Mouse (Mus musculus): ENCODE measurements around the gene Lrrc9.

Lrrc9 gene

DNA sequence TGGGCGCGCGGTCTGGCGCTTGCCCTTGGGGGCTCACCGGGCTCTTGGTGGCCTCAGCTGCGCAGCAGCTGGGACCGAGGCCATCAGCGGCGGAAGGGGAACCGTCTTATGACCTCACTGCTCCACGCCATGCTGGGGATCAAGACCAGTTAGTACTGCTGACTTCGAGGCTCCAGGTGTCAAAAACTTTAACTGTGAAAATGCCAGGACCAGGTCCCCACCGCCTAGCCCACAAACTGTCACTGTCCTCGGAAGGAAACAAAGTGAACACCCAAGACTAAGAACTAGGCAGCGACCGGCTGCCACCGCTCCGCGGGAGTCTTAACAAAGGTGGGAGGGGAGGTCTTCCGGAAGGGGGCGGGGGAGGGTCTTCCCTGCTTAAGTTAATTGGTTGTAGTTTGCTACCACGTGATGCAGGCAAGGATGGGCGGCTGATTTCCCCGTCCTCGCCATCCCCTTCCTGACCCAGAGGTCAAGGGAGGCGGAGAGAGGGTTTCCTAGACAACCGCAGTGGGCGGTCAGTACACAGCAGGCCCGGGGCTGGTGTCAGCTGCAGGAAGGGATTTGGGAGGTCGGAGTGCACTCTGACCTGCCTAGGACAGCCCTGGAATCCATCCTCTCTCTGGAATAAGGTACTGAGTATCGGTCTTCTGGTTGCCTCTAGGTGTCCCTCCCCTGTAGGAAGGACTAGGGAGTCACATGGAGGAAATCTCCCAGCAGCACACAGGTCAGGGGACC lies at the start of gene Lrrc9:
Gene Lrrc9, plus strand, starts transcription at position 28 of the 738 bp plus-strand sequence.
- peak in 1 of 2 experiments; percentile 4 for DNase-seq (ENCODE audit: low spot score in 2 of 2)

- no peak for DNase-seq (ENCODE audit: low spot score in 2 of 2)
These were observed 48.4 kb upstream of the Lrrc9 start for GRCm38 (mm10) chr12:72393046-72393805.

- DNase-seq (ENCODE audit: low spot score in 2 of 2): no peak
These were observed 36.6 kb upstream of the Lrrc9 start for GRCm38 (mm10) chr12:72405031-72405430.

GRCm38 (mm10) chr12:72407146-72407545 lies 34.5 kb upstream of the Lrrc9 start:
- no peak for DNase-seq (ENCODE audit: low spot score in 2 of 2)

- no peak for DNase-seq (ENCODE audit: low spot score in 2 of 2)
These were observed 34.0 kb upstream of the Lrrc9 start for GRCm38 (mm10) chr12:72407721-72408110.

DNA sequence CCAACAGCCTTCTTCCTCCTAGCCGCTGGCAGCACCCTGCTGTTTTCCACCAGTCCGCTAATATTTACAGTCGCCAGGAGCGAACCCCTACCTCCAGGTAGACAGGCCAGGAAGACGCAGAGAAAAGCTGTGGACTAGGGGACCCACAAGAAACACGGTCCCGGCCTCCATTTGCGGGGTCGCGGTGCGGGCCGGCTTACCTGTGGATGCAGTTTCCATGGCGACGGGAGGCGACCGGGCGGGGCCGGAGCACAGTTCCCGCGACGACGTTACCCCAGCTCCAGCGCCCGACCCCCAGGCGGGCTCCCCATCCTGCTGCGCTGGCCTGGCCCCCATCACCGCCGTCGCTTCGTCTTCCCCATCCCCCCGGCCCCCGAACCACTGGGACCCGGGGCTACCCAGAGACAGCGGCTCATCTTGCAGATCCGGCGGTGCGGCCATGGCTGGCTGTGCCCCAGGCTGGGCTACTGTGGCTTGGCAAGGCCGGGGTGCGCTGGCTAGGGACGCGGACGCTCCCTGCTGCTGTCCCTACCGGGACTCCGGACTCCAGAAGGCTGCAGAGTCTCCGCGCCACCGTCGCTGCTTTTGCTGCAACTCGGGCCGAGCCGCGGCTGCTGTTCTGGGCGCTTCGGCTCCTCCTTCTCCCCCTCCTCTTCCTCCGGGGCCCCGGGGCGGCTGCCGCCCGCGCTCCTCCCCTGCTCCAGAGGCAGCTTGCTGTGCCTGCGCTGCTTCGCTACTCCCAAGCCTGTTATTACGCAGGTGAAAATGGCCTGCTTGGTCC lies 33.4 kb upstream of the Lrrc9 start:
- DNase-seq (ENCODE audit: low spot score in 2 of 2): no peak

DNA sequence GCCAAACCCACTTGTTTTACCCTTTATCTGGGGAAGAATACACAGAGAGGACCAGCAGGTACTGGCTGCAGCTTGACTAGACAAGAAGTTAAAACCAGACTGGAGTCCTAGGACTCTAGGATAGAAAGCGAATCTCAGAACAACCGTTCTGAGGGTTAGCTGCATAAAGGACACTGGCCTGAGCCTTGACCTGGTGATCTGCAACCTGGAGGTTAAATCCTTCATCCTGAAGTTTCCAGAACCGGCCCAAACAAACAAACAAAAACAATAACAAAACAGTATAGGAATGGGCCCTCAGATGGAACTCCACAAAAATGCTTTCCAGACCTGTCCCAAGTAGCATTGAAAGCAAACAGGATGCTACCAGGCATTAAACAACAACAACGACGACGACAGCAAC lies 32.7 kb upstream of the Lrrc9 start, which contains the start of gene Rtn1:
Gene Rtn1, minus strand, starts transcription at position 101 of the 400 bp plus-strand sequence.
- DNase-seq (ENCODE audit: low spot score in 2 of 2): no peak

GRCm38 (mm10) chr12:72417762-72418161 lies 23.9 kb upstream of the Lrrc9 start:
- DNase-seq (ENCODE audit: low spot score in 2 of 2): no peak

DNA sequence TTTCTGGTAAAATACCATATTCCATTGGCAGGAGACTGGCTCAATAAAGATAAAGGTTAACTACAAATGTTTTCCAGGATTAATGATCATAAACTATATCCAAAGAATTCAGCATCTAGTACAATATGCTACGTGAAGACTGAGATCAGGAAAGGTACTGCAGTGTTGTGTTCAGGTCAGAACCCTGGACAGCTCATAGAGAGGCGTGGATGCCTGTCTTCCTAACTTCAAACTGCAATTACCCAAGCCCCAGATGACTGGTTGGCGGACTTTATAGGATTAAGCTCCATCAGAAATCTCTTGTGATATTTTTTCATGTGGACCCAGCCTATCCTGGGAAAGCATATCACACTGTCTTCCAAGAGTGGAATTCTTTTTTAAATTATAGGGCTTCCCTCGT lies 19.0 kb upstream of the Lrrc9 start:
- DNase-seq (ENCODE audit: low spot score in 2 of 2): no peak

DNA sequence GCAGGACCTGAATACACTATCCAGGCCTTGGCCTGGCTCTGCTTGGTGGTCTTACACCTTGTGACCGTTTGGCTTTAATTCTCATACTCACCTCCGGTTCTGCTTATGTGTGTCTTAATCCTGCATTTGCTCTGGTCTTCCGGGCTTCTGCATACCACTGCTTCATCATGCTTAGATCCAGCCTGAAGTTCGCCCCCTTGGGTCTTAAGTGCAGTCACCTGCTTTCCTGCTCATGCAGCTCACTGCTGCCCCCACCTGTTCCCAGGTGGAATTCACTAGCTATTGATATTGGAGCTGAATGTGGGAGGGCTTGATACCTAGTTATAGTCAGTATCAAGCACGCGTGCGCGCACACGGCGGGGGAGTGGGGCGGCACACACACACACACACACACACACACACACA lies 13.9 kb upstream of the Lrrc9 start:
- DNase-seq (ENCODE audit: low spot score in 2 of 2): peak in 1 of 2 experiments; percentile 27

- no peak for DNase-seq (ENCODE audit: low spot score in 2 of 2)
These were observed 9.5 kb upstream of the Lrrc9 start for GRCm38 (mm10) chr12:72432209-72432608.

DNA sequence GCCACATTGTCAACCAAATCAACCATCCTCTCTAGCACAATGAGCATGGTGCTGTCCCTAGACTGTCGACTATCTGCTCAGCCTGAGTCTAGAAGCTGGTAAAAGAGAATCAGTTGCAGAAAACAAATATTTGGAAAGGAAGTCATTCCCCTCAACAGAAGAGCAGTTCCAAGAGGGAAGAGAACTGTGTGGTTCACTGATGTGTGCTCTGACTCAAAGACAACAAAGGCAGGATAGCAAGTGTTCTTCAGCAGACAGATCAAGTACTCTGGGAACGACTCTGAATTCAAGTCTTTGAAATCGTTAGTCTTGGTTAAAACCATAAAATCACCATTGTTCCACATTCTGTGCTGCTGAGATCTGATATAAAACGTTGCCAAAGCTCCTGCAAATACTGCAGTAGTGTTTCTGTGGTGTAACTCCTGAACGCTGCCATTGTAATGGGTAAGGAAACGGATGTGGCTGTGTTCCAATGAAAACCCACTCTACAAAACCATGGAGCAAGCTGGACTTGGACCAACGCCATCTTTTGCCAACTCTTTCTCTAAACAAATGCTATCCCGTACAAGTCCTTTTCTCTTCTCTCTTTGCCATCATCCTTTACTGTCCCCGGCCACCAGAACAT lies 8.3 kb upstream of the Lrrc9 start:
- no peak for DNase-seq (ENCODE audit: low spot score in 2 of 2)

- no peak for DNase-seq (ENCODE audit: low spot score in 2 of 2)
These were observed 3.9 kb upstream of the Lrrc9 start for GRCm38 (mm10) chr12:72437676-72438341.

DNA sequence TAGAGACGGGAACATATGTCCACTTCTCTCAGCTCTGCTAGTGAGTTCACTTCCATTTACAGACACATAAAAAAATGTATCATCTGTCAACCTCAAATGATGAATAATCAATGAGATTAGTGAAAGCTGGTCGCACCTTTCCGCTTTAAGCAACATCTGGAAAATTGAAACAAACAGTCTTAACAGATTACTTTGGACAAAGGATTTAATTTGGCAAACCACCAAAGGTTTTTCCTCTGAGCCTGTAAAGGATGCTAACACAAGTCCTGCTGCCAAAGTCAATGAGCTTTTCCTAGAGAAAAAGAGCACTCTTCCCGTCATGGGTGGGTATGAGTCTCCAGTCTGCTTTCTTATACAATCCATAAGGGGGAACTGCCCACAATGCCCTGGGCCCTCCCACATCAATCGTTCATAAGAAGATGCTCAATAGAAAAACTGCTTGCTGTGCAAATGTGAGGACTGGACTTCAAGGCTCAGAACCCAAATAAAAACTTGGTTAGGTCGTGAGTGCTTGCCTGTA lies 2.6 kb upstream of the Lrrc9 start:
- DNase-seq (ENCODE audit: low spot score in 2 of 2): no peak

DNA sequence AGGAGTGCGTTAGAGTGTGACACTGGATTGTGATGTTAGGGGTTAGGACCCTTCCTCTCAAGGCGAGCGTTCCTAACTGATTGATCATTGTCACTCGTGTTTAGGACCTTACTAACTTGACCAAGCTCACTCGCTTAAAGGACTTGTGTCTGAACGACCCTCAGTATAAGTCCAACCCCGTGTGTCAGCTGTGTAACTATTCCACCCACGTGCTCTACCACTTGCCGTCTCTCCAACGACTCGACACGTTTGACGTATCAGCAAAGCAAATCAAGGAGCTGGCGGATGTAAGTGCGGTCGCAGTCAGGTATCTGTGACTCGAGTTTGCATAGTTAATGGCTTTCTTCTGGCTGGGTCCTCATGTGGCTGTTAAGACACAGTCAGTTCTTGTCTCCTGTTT lies 12.3 kb downstream of the Lrrc9 start:
- no peak for DNase-seq (ENCODE audit: low spot score in 2 of 2)

DNA sequence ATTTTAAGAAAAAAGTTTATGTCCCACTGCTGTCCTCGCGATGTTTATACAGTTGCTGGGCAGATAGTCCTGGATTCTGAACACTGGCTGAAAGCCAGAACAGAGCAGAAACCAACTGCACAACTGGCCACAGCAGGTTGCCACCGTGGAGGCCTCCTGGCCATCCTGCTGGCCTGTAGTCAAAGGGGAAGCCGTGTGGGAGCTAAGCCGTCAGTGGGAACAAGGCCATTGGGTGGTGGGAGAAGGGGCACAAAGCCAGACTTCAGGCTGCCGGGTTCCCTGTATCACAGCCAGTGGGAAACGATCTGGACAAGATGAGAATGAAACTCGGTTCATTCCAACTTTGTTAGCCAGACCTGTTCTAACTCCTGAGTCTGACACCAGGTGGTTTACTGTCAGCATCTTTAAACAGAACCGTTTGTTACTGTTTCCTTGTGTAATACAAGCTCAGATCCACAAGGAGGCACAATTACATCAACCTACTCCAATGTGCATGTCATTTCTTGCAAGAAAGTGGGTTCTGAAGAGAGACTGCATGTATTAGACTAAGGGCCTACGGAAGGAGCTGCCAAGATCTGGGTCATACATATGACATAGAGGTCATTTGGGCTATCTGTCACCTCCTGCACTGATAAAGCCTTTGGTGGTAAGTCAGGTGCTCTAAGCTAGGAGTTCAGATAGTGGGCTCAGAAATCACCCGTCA lies 19.7 kb downstream of the Lrrc9 start:
- DNase-seq (ENCODE audit: low spot score in 2 of 2): no peak

- peak; percentile 34 to 48 for DNase-seq (ENCODE audit: low spot score in 2 of 2)
These were observed 20.3 kb downstream of the Lrrc9 start for GRCm38 (mm10) chr12:72461894-72462530.

GRCm38 (mm10) chr12:72465826-72466501 lies 24.3 kb downstream of the Lrrc9 start:
- no peak for DNase-seq (ENCODE audit: low spot score in 2 of 2)

GRCm38 (mm10) chr12:72467269-72467668 lies 25.6 kb downstream of the Lrrc9 start:
- no peak for DNase-seq (ENCODE audit: low spot score in 2 of 2)

Data from natural killer cell, adult 2 months (primary cell).